In the genomic region with DNA sequence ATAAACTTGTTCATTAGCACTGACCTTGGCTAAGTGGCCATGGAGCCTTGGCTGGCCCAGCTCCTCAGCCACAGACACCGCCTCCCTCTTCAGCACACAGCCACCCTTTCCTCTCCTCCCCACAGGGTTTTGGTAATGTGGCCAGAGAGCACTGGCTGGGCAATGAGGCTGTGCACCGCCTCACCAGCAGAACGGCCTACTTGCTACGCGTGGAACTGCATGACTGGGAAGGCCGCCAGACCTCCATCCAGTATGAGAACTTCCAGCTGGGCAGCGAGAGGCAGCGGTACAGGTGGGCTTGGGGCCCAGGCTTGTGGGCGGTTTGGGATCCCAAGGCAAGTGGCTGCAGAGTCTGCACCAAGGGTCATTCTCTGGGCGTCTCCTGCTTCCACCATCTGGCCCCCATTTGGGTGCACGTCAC, we compare ENCODE assay signal across 10 mouse cellular contexts. TPM values are rescaled to one million over a fixed set of nuclear protein-coding genes. Genes with fewer than 3 reads are reported as not detected.
DNase-seq lines count a peak whose midpoint lies in the region; ATAC-seq and TF ChIP-seq lines count a peak whose summit lies in the region.
"Had no signal": no experiment of that assay in that cellular context is flagged by ENCODE, and none has a peak within 500 bp of the region (broad histone marks: within the 10 kb centered on the region; RNA-seq: fewer than 3 reads in every experiment).

No protein-coding gene starts in this region.

- H3K36me3 ChIP-seq in kidney, embryonic 14.5 days (ENCODE audit: control insufficient read depth, insufficient read depth, low read length) = no peaks in the 10 kb centered on the region
- no peaks in the 10 kb centered on the region for H3K36me3 ChIP-seq in lung, embryonic 14.5 days (ENCODE audit: insufficient read depth)
- H3K36me3 ChIP-seq: liver, embryonic 15.5 days had no signal

- H3K4me1 ChIP-seq in kidney, embryonic 14.5 days (ENCODE audit: control insufficient read depth, insufficient read depth, low read length) = no peaks in the 10 kb centered on the region
- peaks cover 11% of the 10 kb centered on the region; the same call in 1 of the 2 replicates for H3K4me1 ChIP-seq in lung, embryonic 14.5 days (ENCODE audit: insufficient read depth)
- H3K4me1 ChIP-seq: liver, embryonic 15.5 days had no signal

- no peaks in the 10 kb centered on the region for H3K9me3 ChIP-seq in kidney, embryonic 14.5 days (ENCODE audit: control insufficient read depth, low read length)
- H3K9me3 ChIP-seq in lung, embryonic 14.5 days (ENCODE audit: low read depth, low read length) = no peaks in the 10 kb centered on the region
- H3K9me3 ChIP-seq: liver, embryonic 15.5 days had no signal

- H3K4me2 ChIP-seq in kidney, embryonic 14.5 days (replicated peaks; ENCODE audit: low read depth, low read length) = no peak overlapping the region
- no peak overlapping the region for H3K4me2 ChIP-seq in lung, embryonic 14.5 days
- H3K4me2 ChIP-seq: liver, embryonic 15.5 days had no signal

- no peak overlapping the region for H3K9ac ChIP-seq in kidney, embryonic 14.5 days (ENCODE audit: low read depth, low read length)
- H3K9ac ChIP-seq in lung, embryonic 14.5 days = no peak overlapping the region
- H3K9ac ChIP-seq: liver, embryonic 15.5 days had no signal

- H3K27ac ChIP-seq in kidney, embryonic 14.5 days (ENCODE audit: low read depth, low read length) = no peak overlapping the region
- no peak overlapping the region for H3K27ac ChIP-seq in lung, embryonic 14.5 days (ENCODE audit: low read depth)
- H3K27ac ChIP-seq: liver, embryonic 15.5 days had no signal

- TF ChIP-seq CTCF in lung, embryonic 14.5 days (IDR thresholded peaks at IDR 0.05; ENCODE audit: low read depth) = no peak

- 53% methylated on average over 11 of the region's 11 CpGs for WGBS in kidney, embryonic 14.5 days
- WGBS in lung, embryonic 14.5 days = 35% methylated on average over 11 of the region's 11 CpGs

- ATAC-seq in kidney, embryonic 14.5 days (ENCODE audit: low FRiP score, low TSS enrichment) = peak; percentile 25; the same call in 1 of the 2 replicates
- peak; percentile 85 for ATAC-seq in lung, embryonic 14.5 days (ENCODE audit: insufficient read depth)
- ATAC-seq in activated CD4-positive, CD25-positive, alpha-beta regulatory T cell, adult 4 months = no peak

- no peak for DNase-seq in kidney, adult 11 months
- DNase-seq in NIH3T3 (ENCODE audit: low read depth) = peak; percentile 61
- peak; percentile 47 for DNase-seq in gastrocnemius, adult 18-20 months (ENCODE audit: low spot score)
- DNase-seq in lung, embryonic 14.5 days = peak; percentile 75
- no peak for DNase-seq in spleen, postnatal 10 days (ENCODE audit: low spot score in 2 of 2)
- no peak for DNase-seq in right cerebral cortex, postnatal 36 days (ENCODE audit: low spot score in 2 of 2)

- no peaks in the 10 kb centered on the region for H3K27me3 ChIP-seq in kidney, embryonic 14.5 days (ENCODE audit: control insufficient read depth, insufficient read depth, low read length)
- H3K27me3 ChIP-seq in lung, embryonic 14.5 days (ENCODE audit: insufficient read depth, low read length) = no peaks in the 10 kb centered on the region
- H3K27me3 ChIP-seq: liver, embryonic 15.5 days had no signal

- no peak overlapping the region for H3K4me3 ChIP-seq in kidney, embryonic 14.5 days (ENCODE audit: low read length)
- no peak overlapping the region for H3K4me3 ChIP-seq in lung, embryonic 14.5 days (ENCODE audit: low read depth, low read length)
- H3K4me3 ChIP-seq: liver, embryonic 15.5 days had no signal

RNA-seq across cellular contexts. Expression of gene Angpt4, which starts 27.8 kb away (rescaled TPM):
- polyA plus RNA-seq in kidney, embryonic 14.5 days (2014; fragmentation: Nextera tagmentation; extraction: Ambion mirVana) = 1.0 and 1.1 TPM in 2 replicates
- under 1 TPM; 0.18 to 0.24 TPM for total RNA-seq in gastrocnemius, adult 18-20 months (2021)
- polyA plus RNA-seq in lung, embryonic 14.5 days (2014; fragmentation: Nextera tagmentation; extraction: Ambion mirVana) = 0.23 and 0.32 TPM in 2 replicates
- polyA plus RNA-seq in activated CD4-positive, CD25-positive, alpha-beta regulatory T cell, adult 4 months (2017; shearing (Covaris generic)) = not detected
- total RNA-seq: MEL had no signal
- polyA plus RNA-seq: liver, embryonic 15.5 days had no signal

RNA-seq across cellular contexts. Expression of gene Fam110a, which starts 41.2 kb away (rescaled TPM):
- polyA plus RNA-seq in kidney, embryonic 14.5 days (2014; fragmentation: Nextera tagmentation; extraction: Ambion mirVana) = 19.7 and 29.9 TPM in 2 replicates
- 1 to 10 TPM; 1.8 to 2.1 TPM for total RNA-seq in gastrocnemius, adult 18-20 months (2021)
- 29.3 and 29.4 TPM in 2 replicates for polyA plus RNA-seq in lung, embryonic 14.5 days (2014; fragmentation: Nextera tagmentation; extraction: Ambion mirVana)
- polyA plus RNA-seq in activated CD4-positive, CD25-positive, alpha-beta regulatory T cell, adult 4 months (2017; shearing (Covaris generic)) = 10 to 100 TPM; 15.2 to 27.5 TPM

RNA-seq across cellular contexts. Expression of gene Slc52a3, which starts 57.5 kb away (rescaled TPM):
- polyA plus RNA-seq in kidney, embryonic 14.5 days (2014; fragmentation: Nextera tagmentation; extraction: Ambion mirVana) = 3.4 and 6.8 TPM in 2 replicates
- total RNA-seq in gastrocnemius, adult 18-20 months (2021) = 1 to 10 TPM in 1 of 2 experiments, under 1 TPM in 1; 0.94 to 1.3 TPM
- 0.72 and 1.5 TPM in 2 replicates for polyA plus RNA-seq in lung, embryonic 14.5 days (2014; fragmentation: Nextera tagmentation; extraction: Ambion mirVana)
- 1 to 10 TPM; 7.3 to 8.4 TPM for polyA plus RNA-seq in activated CD4-positive, CD25-positive, alpha-beta regulatory T cell, adult 4 months (2017; shearing (Covaris generic))

Comparison
In these comparisons a context has a peak if more than half of its experiments do, and no peak if none do; other contexts are left out.
1. DNase-seq: peak in NIH3T3 (single experiment), gastrocnemius, adult 18-20 months (single experiment) and lung, embryonic 14.5 days (single experiment); none in kidney, adult 11 months (single experiment), spleen, postnatal 10 days (0 of 2) and right cerebral cortex, postnatal 36 days (0 of 2).